Mouse (Mus musculus) gastrocnemius, postnatal 14 days (tissue): ENCODE data around the gene Dph2. TPM values are rescaled to one million over a fixed set of nuclear protein-coding genes. Genes with fewer than 3 reads are reported as not detected.

Source experiments
- DNase-seq: peaks from one replicate; pipeline ENCODE4 v3.0.0; 2021; ENCODE audit warnings: mixed read lengths
- intact Hi-C: fragments of 180-260 bp; cut with DNase I; formaldehyde crosslinking; loops from one replicate; pipeline ENCODE4 v1.15.1; 2025; ENCODE audit warnings: low total_unique reads
- total RNA-seq, 2 experiments: library from RNA; stranded (reverse); gene quantifications; 2 replicates each; pipeline ENCODE4 v1.2.3; 2021

Dph2 gene
- total RNA-seq, 2 experiments from 2014 or later: 2.6 to 2.7 TPM

GRCm38 (mm10) chr4:117914031-117914430 lies 22.2 kb upstream of the Dph2 start:
- DNase-seq: peak; percentile 70
- intact Hi-C loops: loop anchor here (10.0 kb wide), 1 partner anchor 79 kb away; the partner anchor contains the start of gene Slc6a9

DNA sequence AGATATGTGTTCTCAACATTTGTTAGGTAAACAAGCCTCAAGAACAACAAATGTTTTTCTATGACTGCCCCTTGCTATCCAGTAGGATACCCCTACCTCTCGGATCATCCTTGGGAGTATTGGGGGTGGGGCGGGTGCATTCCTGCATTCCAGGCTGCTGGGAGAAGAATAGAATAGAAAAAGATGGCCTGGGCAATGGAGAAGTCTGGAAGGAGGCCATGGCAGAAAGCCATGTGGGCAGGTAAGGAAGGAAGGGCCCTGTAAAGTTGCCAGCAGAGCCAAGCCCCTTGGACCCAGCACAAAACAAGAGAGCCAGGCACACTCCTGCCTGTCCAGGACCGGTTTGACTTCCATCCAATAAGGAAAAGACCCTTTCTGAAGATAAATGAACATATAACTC lies 21.6 kb upstream of the Dph2 start:
- intact Hi-C loops: loop anchor here (10.0 kb wide), 1 partner anchor 79 kb away; the partner anchor contains the start of gene Slc6a9
- DNase-seq: no peak

DNA sequence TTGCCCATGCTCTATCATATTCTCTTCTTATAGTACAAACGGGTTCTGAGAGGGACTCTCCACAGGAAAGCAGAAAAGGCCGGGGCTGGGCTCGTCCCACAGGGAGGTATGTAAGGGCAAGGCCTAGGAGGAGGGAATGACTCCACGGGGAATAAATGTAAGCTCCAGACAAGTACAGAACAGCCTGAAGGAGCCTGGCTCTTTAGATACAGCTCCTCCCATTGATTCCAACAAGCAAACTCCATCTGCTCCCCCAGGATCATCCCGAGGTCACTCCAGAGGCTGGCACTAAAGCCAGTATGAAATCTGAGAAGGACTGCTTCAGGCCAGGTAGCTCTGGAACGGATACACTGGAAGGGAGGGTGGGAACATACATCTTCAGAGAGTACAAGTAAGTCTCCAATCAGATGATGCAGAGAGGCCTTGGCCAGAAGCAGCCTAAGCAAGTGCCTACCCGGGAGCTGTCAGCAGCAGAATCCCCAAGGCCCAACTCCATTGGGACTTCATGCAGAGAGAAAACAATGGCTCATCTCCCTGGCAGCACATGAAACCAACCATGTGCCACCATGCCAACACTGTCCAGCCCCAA lies 20.9 kb upstream of the Dph2 start:
- no peak for DNase-seq
- intact Hi-C loops: loop anchor here (10.0 kb wide), 1 partner anchor 78 kb away; the partner anchor contains the start of gene Slc6a9

DNA sequence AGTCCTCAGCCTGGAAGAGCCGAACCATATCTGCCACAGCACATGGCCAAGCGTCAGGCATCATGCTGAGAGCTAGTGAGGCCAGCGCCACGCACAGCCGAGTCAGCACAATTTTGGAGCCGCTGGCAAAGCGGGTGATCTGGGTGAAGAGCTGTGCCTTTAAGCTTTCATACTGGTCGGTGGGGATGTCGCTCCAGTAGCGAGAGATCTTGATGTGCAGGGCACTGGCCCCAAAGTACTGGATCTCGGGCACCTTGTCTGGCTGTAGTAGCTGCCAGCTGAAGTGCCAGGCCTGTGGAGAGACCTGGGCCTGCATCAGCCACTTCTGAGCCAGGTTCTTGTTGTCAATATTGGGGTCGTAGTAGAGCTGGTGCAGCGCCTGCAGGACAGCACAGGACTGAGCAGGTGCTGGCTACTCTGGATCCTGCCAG lies 20.3 kb upstream of the Dph2 start:
- intact Hi-C loops: loop anchor here (10.0 kb wide), 1 partner anchor 77 kb away; the partner anchor contains the start of gene Slc6a9
- DNase-seq: no peak

DNA sequence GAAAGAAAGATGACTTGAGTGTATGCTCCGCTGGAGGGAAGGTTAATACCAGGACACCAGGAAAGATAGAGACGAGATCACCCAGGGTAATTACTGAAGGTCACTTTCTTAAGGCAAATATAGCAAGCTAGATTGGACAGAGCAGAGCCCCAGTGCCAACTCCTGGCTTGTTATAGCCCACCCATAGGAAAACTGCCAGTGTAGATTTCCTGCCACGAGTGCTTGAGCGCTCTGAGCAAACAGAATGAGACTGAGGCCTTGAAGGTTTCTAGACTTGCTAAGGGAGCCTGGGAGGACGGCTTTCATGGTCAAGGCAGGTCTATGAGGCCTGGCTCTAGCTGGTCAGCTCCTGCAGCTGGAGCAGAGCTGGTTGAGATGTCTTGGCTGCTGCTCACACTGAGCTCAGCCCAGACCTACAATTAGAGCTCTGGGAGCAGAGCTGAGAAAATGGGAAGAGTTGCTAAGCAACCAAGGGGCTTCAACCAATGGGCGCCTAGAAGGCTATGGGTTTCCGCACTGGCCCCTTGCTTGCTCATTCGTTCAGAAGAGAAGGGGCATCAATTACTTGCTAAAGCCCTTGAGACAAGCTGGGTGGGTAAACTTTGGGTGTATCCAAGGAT lies 17.1 kb upstream of the Dph2 start:
- DNase-seq: no peak
- intact Hi-C loops: no loop called here

- intact Hi-C loops: no loop called here
- peak; percentile 50 for DNase-seq
Measured at GRCm38 (mm10) chr4:117906196-117906595, 14.4 kb upstream of the Dph2 start.

- intact Hi-C loops: no loop called here
- no peak for DNase-seq
Measured at GRCm38 (mm10) chr4:117904761-117905160, 12.9 kb upstream of the Dph2 start.

- DNase-seq: no peak
- intact Hi-C loops: no loop called here
Measured at GRCm38 (mm10) chr4:117904094-117904493, 12.3 kb upstream of the Dph2 start.

- no peak for DNase-seq
- intact Hi-C loops: no loop called here
Measured at GRCm38 (mm10) chr4:117898111-117898510, 6.3 kb upstream of the Dph2 start.

DNA sequence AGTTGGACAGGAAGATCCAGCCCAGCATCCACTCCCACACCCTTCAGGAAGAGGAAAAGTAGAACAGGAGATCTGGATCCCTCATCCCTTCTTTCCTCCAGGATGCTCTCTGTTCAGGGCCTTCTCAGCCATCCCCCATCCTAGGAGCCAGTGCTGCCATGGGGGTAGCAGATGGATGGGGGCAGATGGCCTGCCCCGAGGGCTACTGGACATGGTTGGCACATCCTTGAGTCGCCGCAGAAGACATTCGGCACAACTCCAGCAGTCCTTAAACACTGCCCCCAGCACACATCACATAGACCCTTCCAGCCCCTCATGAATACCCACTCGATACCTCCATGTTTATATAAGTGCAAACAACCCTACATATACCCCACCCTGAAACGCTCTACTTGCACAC lies 4.2 kb upstream of the Dph2 start:
- no peak for DNase-seq
- intact Hi-C loops: no loop called here

GRCm38 (mm10) chr4:117895339-117895738 lies 3.5 kb upstream of the Dph2 start:
- intact Hi-C loops: no loop called here
- no peak for DNase-seq

- intact Hi-C loops: no loop called here
- DNase-seq: no peak
Measured at GRCm38 (mm10) chr4:117894601-117895000, 2.8 kb upstream of the Dph2 start.

GRCm38 (mm10) chr4:117893376-117893775 lies 1.5 kb upstream of the Dph2 start:
- no peak for DNase-seq
- intact Hi-C loops: no loop called here

- DNase-seq: no peak
- intact Hi-C loops: no loop called here
Measured at GRCm38 (mm10) chr4:117890750-117891149, 1.1 kb downstream of the Dph2 start.

DNA sequence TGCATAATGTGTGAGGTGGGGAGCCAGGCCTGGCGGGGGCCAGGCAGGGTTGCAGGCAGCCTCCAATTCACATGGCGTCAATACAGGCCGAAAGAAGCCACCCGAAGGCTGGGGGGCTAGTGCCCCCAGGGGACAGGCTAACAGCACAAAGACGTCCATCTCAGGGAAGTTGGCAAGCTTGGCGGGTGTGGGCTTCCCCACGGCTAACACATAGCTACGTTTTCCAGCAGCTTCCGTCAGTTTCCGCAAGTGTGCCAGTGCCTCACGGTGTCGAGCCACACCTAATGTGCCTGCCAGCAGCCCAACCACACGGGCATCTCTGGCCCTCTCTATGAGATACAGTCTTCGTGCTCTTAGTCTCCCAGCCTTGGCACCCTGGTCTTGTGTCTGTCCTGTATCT lies 1.8 kb downstream of the Dph2 start:
- no peak for DNase-seq
- intact Hi-C loops: no loop called here

- no peak for DNase-seq
- intact Hi-C loops: no loop called here
Measured at GRCm38 (mm10) chr4:117889471-117889870, 2.4 kb downstream of the Dph2 start.

DNA sequence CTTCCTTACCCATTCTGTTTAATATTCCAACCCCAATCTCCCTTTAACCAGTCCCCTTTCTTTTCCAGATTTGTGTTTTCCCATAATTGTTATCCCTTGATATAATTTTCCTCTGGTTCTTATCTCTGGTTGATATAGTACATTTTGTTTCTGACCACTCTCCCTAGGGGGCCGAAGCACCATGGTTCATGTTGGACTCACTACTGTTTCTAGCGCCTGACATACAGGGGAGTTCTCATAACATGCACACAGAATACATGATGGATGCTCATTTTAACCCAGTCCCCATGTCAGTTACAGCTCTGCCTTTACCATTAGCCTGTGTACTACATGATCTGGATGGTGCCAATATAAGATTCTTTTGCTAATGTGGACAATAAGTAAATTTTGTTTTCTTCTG lies 3.9 kb downstream of the Dph2 start:
- DNase-seq: no peak
- intact Hi-C loops: no loop called here

GRCm38 (mm10) chr4:117887133-117887532 lies 4.7 kb downstream of the Dph2 start, which contains the start of gene Atp6v0b:
Gene Atp6v0b (minus strand): TSS chr4:117887333.
- intact Hi-C loops: no loop called here
- DNase-seq: peak; percentile 94

- DNase-seq: no peak
- intact Hi-C loops: no loop called here
Measured at GRCm38 (mm10) chr4:117886644-117887043, 5.2 kb downstream of the Dph2 start.

GRCm38 (mm10) chr4:117885994-117886393 lies 5.8 kb downstream of the Dph2 start:
- intact Hi-C loops: no loop called here
- no peak for DNase-seq

- DNase-seq: no peak
- intact Hi-C loops: no loop called here
Measured at GRCm38 (mm10) chr4:117885093-117885492, 6.7 kb downstream of the Dph2 start.
